Mouse (Mus musculus) neural tube, embryonic 15.5 days (tissue): ENCODE data around the gene Frs3. TPM values are rescaled to one million over a fixed set of nuclear protein-coding genes. Genes with fewer than 3 reads are reported as not detected.

ENCODE experiments used
- ATAC-seq: fragments of 200-750 bp; cut with Nextera tagmentation; 2 replicates; pipeline ENCODE4 v1.8.0; 2017; ENCODE audit warnings: mild to moderate bottlenecking, moderate TSS enrichment, moderate library complexity; ENCODE audit not compliant: low FRiP score
- H3K27ac ChIP-seq: fragments of 300-500 bp; sonication (generic); replicated peaks from 2 replicates; pipeline ENCODE4 v1.5.1; 2015; ENCODE audit warnings: mild to moderate bottlenecking, inconsistent platforms
- H3K27me3 ChIP-seq: fragments of 300-500 bp; sonication (generic); replicated peaks from 2 replicates; pipeline ENCODE4 v1.6.1; 2015; ENCODE audit warnings: inconsistent platforms
- H3K36me3 ChIP-seq: fragments of 300-500 bp; sonication (generic); 2 replicates; pipeline ENCODE4 v1.6.1; 2015; ENCODE audit warnings: inconsistent platforms
- H3K4me1 ChIP-seq: fragments of 300-500 bp; sonication (generic); 2 replicates; pipeline ENCODE4 v1.6.1; 2015; ENCODE audit warnings: inconsistent platforms
- H3K4me2 ChIP-seq: fragments of 300-500 bp; sonication (generic); 2 replicates; pipeline ENCODE4 v1.6.1; 2015; ENCODE audit warnings: inconsistent platforms, mild to moderate bottlenecking, moderate library complexity
- H3K4me3 ChIP-seq: fragments of 300-500 bp; sonication (generic); replicated peaks from 2 replicates; pipeline ENCODE4 v1.5.1; 2015; ENCODE audit warnings: mild to moderate bottlenecking, inconsistent platforms
- H3K9ac ChIP-seq: fragments of 300-500 bp; sonication (generic); replicated peaks from 2 replicates; pipeline ENCODE4 v1.6.1; 2015; ENCODE audit warnings: mild to moderate bottlenecking, inconsistent platforms
- H3K9me3 ChIP-seq: fragments of 300-500 bp; sonication (generic); replicated peaks from 2 replicates; pipeline ENCODE4 v1.6.1; 2016; ENCODE audit warnings: inconsistent platforms
- WGBS: fragments of 180-500 bp; shearing (Covaris S2); methylation state at CpG from one replicate; pipeline ENCODE4 v1.1.7; 2015; ENCODE audit warnings: mixed read lengths; 5-methylcytosine and 5-hydroxymethylcytosine counted together
- polyA plus RNA-seq: library from polyadenylated mRNA; unstranded; fragments of >200 nt; fragmentation: Nextera tagmentation; extraction: Ambion mirVana; gene quantifications from 2 replicates; pipeline ENCODE4 v1.2.1, GENCODE M21; 2015

Frs3 gene
- polyA plus RNA-seq, 1 experiment from 2014 or later: 60.6 TPM

GRCm38 (mm10) chr17:47751811-47752210 lies 63.0 kb downstream of the Frs3 start:
- ATAC-seq: no peak
- H3K9me3 ChIP-seq: no peaks in the 10 kb centered on the region
- H3K27ac ChIP-seq: no peak overlapping the region
- WGBS: 76% methylated on average over 5 of the region's 5 CpGs
- H3K4me3 ChIP-seq: no peak overlapping the region
- no peak overlapping the region for H3K4me2 ChIP-seq
- no peaks in the 10 kb centered on the region for H3K4me1 ChIP-seq
- no peaks in the 10 kb centered on the region for H3K27me3 ChIP-seq
- H3K9ac ChIP-seq: no peak overlapping the region
- no peaks in the 10 kb centered on the region for H3K36me3 ChIP-seq

- H3K27me3 ChIP-seq: no peaks in the 10 kb centered on the region
- ATAC-seq: no peak
- no peaks in the 10 kb centered on the region for H3K36me3 ChIP-seq
- no peaks in the 10 kb centered on the region for H3K4me1 ChIP-seq
- no peak overlapping the region for H3K4me2 ChIP-seq
- H3K4me3 ChIP-seq: no peak overlapping the region
- no peak overlapping the region for H3K27ac ChIP-seq
- H3K9ac ChIP-seq: no peak overlapping the region
- H3K9me3 ChIP-seq: no peaks in the 10 kb centered on the region
- WGBS: 87% methylated on average over 8 of the region's 8 CpGs
Observed at GRCm38 (mm10) chr17:47753130-47753775, 64.4 kb downstream of the Frs3 start.

Other genes with a start within 250 kb of the Frs3 start
- gene Taf8, start 186.7 kb upstream of the Frs3 start, polyA plus RNA-seq: 19.5 and 21.5 TPM in 2 replicates
- gene Ccnd3, start 184.0 kb upstream of the Frs3 start, polyA plus RNA-seq: 76.5 and 139 TPM in 2 replicates
- gene Bysl, start 77.5 kb upstream of the Frs3 start, polyA plus RNA-seq: 34.7 and 37.1 TPM in 2 replicates
- gene Med20, start 77.4 kb upstream of the Frs3 start, polyA plus RNA-seq: 36.9 and 39.8 TPM in 2 replicates
- 2.5 and 2.9 TPM in 2 replicates for gene Gm20517, start 77.4 kb upstream of the Frs3 start, polyA plus RNA-seq
- 6.1 and 6.8 TPM in 2 replicates for gene Usp49, start 58.3 kb upstream of the Frs3 start, polyA plus RNA-seq
- 301 and 304 TPM in 2 replicates for gene Tomm6, start 644 bp upstream of the Frs3 start, polyA plus RNA-seq
- 1.5 and 1.6 TPM in 2 replicates for gene Gm21981, start 5.4 kb downstream of the Frs3 start, polyA plus RNA-seq
- gene Prickle4, start 5.7 kb downstream of the Frs3 start, polyA plus RNA-seq: 1.1 and 2.6 TPM in 2 replicates
- gene Pgc, start 37.8 kb downstream of the Frs3 start, polyA plus RNA-seq: 0.17 TPM in 1 of 2 replicates, not detected in the other
- 3.7 and 5.5 TPM in 2 replicates for gene Tfeb, start 48.0 kb downstream of the Frs3 start, polyA plus RNA-seq
- gene Mdfi, start 145.7 kb downstream of the Frs3 start, polyA plus RNA-seq: 3.3 and 4.4 TPM in 2 replicates
- gene Foxp4, start 235.6 kb downstream of the Frs3 start, polyA plus RNA-seq: 30.3 and 31.9 TPM in 2 replicates